Mouse (Mus musculus): Measurements from ENCODE around the gene Sycp2. TPM values are rescaled to one million over a fixed set of nuclear protein-coding genes. Genes with fewer than 3 reads are reported as not detected.

Sycp2 gene
- not detected in 2 replicates for polyA plus RNA-seq (2012)

DNA sequence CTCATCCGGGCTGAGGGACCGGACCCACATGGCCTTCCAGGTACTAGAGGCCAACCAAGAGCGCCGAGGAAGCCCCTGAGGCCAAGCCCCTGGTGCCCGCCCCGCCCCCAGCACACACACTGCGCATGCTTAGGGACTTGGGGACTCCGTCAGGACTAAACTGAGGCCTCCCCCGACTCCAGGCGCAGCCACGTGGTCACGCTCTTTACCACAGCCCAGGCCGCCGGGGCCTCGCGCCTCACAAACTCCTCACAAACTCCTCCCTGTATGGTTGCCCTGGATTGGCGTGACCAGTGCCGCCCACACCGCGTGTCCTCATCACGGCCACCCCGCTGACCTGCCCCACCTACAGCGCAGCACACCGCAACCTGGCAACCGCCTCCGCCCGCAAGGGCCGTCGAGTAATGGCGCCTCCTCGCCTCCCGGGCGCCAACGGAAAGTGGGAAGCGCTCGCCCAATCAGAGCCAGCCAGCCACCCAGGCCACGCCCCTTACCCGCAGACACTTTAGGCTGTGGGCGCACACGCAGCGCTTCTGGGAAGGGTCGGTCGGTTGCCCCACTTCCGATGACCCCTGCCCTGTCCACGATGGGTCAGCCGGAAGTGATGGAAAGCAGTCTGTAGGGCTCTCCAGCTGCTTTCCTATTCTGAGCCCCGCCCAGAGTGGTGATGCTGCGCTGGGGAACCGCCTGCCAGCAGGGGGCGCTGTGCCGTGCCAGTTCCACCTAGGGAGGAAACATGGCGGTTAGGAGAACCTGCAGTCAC is at the start of gene Sycp2:
Sycp2 (minus strand) TSS at position 633 of the 763 bp plus-strand sequence.
- TF ChIP-seq GATA1 (IDR thresholded peaks at IDR 0.05; ENCODE audit: low read length): no peak

DNA sequence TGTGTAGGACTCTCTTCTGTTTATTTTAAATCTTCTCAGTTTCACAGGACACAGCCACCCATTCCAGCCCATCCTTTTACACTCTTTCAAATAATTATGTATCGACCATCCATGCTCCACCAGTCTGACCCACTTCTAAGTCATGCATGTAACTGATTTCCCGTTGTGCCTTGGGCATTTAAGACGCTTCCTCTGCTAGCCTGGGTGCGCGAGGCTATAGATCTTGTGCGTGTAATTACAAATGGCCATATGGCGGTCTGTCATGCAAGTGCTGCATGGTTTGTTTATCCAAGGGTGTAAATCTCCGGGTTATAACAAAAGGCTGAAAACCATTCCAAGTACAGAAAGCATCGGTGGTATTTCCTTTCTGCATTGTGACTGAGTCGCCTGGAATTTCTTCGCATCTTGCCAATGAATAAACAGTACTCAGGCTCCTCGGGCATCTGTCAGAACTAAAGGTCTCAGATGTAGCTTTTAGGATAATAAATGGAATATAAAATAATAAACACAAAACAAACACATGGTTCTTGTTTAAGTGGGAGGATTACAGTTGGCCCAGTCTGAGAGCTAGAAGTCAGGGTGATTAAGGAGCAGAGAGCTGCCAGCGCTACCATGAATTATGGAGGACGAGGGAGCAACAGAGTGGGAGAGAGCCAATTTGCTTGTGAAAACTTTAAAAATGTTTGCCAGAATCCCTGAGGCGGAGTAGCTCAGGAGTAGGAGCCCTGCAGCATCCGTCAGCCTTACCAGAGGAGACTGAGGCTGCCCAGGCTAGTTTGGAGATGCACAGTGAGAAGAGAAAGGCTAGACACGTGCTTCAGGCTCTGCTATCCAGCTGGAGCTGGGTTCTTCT is 47.4 kb upstream of the Sycp2 start:
- no peak for TF ChIP-seq GATA1 (IDR thresholded peaks at IDR 0.05; ENCODE audit: low read length)

DNA sequence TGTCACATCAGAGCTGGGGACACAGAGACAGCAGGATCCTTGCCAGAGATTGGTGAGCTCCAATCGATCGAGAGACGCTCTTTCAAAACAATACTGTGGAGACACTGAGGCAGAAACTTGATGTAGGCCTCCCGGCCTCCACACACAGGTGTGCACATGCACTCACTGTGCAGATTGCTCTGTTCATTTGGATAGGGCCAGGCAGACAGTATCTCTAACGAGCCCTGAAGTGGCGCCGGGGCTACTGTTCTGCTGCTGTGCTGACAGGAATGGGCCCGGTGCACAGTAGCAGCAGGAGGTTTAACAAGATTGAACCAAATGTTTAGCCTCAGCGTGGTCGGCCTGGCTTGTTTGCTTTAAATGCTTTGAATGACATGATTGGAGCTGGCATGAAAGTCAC is 43.5 kb upstream of the Sycp2 start:
- TF ChIP-seq GATA1 (IDR thresholded peaks at IDR 0.05; ENCODE audit: low read length): no peak

DNA sequence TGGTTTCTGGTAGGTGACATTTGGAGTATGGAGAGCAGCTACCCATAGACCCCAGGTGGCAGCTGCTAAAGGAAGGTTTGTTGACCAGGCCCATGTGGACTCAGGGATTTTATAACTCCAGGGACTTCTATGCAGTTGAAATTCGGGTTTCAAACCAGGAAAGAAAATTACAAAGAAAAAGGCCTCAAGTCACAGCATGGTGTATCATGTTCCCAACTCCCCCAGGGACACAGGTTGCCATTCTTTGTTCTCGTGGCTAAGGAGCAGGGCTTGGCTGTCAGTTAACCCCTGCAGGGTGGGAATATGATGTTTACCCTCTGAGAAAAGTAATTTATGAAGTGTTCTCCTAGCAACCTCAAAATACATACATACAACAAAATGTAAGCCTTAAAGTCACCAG is 42.8 kb upstream of the Sycp2 start:
- no peak for TF ChIP-seq GATA1 (IDR thresholded peaks at IDR 0.05; ENCODE audit: low read length)

DNA sequence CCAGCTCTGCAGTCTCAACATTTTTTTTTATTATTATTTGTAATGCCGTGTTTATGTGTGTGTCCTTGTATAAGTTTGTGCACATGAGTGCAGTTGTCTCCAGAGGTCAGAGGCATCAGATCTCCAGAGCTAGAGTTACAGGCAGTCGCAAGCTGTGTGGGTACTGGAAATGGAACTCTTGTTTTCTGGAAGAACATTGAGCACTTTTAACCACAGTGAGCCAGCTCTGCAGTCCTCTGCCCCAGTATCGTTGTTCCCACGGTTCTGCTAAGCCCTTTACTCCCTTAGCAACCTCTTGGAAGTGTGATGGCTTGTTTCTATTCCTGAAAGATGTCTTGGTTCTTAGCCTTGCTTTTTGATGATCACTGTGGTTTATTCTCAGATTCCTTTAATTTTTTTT is 41.9 kb upstream of the Sycp2 start:
- TF ChIP-seq GATA1 (IDR thresholded peaks at IDR 0.05; ENCODE audit: low read length): no peak

DNA sequence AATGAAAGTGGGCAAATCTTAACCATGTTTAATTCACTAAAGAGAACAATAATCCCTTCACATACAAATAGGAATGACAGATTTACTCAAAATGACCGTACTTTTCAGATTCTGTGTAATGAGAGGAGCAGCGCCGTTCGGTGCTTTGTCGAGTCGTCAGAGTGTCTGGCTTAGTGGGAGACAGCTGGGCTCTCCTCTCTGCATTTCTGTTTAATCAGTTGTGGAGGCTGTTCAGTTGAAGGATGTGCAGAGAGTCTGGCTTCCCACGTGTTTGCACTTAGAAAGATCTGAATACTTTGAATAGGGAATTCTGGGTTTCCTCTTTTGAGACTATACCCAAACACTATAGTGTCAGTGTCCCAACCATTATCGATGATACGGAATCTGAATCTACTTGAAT is 29.8 kb upstream of the Sycp2 start:
- TF ChIP-seq GATA1 (IDR thresholded peaks at IDR 0.05; ENCODE audit: low read length): no peak

DNA sequence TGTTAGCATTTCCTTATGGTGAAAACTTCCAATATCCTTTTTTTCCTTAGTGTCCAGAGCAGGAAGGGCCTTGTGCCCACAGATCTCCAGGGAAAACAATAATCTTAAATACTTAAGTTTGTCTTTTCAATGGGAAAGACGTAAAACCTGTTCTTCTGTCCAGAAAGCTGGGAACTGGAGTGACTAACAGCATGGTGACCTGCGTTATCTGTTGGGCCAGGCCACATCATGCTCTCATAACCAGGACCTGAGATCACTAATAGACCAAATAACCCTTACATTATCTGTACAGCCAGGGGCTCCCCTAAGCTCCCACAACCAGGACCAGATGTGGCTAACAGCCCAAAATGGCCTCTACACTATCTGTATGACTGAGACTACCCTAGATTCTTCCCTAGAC is 26.4 kb upstream of the Sycp2 start:
- TF ChIP-seq GATA1 (IDR thresholded peaks at IDR 0.05; ENCODE audit: low read length): no peak

DNA sequence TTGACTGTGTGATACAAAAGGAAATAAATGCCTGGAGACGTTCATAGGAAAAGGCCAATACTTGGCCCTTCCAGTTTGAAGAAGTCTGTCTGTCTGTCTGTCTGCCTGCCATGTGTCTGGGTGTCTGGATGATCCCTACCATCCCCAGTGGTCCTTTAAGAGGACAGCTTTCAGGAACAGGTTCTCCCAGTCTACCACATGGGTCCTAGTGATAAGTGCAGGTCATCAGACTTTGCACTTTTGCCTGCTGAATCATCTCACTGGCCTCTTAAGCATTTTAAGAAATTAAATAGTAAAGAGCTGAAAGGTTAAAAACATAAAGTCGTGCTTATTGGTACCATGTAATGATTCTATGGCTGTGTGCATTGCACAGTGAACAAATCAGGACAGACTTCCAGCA is 26.0 kb upstream of the Sycp2 start:
- no peak for TF ChIP-seq GATA1 (IDR thresholded peaks at IDR 0.05; ENCODE audit: low read length)

DNA sequence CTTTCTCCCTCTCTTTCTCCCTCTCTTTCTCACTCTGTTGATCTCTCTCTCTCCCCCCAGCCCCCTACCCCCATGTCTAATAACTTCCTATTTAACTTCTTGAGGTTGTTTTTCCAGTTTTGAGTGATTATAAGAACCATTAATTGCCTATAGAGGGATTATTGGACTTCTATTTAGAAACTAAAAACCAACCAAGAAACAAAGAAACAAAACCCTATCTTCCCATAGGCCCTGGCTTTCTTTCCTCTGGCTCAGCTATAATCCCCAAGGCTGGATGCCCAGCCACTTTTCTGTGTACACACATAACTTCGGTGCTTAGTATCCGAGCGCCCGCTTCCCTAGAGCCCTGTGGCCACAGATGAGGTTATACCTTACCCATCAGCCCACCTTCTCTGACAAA is 22.7 kb upstream of the Sycp2 start, which contains the start of gene Cdh26:
Cdh26 (plus strand) TSS at position 301 of the 400 bp plus-strand sequence.
- no peak for TF ChIP-seq GATA1 (IDR thresholded peaks at IDR 0.05; ENCODE audit: low read length)

DNA sequence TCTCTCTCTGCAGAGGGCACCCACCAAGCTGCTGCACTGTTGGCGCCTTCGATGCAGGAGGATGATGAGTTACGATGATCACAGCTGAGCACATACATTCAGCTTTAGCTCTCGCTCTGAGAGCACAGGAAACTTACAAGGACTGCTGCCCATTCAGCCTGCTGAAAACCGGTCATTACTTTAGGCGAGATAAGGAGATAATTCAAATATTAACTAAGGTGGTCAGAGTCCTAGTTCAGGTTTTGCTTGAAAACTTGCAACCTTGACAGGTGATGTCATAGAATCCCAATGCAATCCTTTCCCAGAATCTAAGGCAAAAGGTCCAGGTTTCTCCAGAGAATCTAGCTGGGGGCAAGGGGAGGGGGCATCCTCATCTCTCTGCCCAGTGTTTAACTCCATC is 21.9 kb upstream of the Sycp2 start:
- no peak for TF ChIP-seq GATA1 (IDR thresholded peaks at IDR 0.05; ENCODE audit: low read length)

DNA sequence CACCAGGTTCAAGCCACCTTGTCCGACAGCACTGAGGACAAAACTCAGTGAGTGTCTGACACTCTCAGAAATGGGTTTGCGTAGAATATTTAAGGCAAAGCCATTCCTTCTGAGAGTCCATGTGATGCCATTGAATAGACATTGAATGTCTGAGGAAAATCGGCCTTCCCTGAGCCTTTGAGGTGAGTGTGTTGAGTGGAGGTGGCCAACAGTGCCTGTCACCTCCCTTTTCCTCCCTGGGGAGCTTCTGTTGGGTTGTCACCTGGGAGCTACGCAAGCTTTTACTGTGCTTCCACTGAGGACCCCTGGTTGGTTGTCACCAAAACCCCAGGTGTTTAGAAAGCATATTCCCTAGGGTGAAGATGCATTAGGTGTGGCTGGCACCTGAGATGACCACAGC is 21.2 kb upstream of the Sycp2 start:
- TF ChIP-seq GATA1 (IDR thresholded peaks at IDR 0.05; ENCODE audit: low read length): no peak

DNA sequence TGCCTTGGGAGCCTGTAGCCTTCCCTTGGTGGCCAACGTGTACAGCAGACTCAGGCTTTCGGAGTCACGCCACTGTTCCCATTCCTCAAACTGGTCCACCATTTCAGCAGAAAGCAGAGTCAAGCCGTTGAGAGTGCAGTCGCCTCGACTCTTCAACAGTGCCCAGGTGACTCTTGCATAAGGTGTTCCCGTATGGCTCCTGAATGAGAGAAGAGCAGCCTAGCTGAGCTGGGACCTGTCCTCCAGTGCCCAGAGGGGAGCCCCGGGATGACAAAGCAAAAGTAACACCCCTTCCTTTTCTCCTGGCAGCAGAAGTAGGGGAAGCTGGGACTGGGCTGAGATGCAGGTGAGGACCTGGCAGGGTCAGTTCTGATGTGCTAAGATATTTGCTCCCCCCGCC is 20.7 kb upstream of the Sycp2 start:
- no peak for TF ChIP-seq GATA1 (IDR thresholded peaks at IDR 0.05; ENCODE audit: low read length)

DNA sequence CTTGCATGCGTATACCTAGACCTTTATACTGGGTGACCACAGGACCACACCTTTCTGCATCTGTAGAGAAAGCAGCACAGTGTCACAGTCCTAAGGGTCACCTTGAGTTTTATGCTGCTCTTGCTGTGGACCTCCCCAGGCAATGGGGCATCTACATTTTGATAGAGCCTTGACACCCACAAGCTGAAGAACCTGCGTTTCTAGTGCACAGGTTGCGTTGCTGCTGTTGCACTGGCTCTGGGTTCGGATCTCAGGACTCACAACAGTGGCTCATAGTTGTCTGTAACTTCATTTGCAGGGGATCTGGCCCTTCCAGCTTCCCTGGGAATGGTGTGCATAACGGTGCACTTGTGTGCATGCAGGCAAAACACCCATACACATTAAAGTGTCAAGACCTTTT is 19.7 kb upstream of the Sycp2 start:
- no peak for TF ChIP-seq GATA1 (IDR thresholded peaks at IDR 0.05; ENCODE audit: low read length)

DNA sequence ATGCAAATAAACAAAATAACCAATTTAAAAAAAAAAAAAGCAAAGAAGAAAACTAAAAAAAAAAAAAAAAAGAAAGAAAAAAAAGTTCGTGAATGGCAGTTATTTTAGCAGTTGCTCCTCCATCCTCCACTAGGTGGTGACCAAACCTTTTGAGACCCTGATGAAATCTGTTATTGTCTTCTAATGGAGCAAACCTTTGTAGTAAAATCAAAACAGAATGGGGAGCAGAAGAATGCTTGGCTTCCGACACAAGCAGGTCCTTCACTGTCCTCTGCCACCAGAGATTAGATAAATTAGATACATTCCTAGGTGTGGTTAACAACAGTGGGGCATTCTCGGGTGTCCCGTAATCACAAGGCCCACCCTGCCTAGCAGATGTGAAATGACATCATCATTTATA is 18.7 kb upstream of the Sycp2 start:
- TF ChIP-seq GATA1 (IDR thresholded peaks at IDR 0.05; ENCODE audit: low read length): no peak

DNA sequence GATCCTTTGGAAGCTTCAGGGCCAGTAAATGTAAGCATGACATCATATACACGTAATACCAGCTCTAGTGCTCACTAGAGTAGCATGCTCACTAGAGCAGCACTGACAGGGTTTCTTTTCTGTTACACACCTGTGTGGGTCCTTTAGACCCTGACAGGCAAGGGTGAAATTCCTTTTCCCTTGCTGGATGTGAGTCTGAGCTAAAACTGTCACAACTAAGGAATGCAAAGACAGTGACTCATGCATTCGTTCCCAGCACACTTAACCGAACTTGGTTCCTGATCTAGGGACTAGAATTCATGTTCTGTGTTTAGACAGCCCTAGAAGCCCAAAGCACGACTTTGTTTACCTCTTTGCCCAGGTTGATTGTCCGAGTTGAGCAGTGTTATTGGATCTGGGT is 15.7 kb upstream of the Sycp2 start:
- no peak for TF ChIP-seq GATA1 (IDR thresholded peaks at IDR 0.05; ENCODE audit: low read length)

DNA sequence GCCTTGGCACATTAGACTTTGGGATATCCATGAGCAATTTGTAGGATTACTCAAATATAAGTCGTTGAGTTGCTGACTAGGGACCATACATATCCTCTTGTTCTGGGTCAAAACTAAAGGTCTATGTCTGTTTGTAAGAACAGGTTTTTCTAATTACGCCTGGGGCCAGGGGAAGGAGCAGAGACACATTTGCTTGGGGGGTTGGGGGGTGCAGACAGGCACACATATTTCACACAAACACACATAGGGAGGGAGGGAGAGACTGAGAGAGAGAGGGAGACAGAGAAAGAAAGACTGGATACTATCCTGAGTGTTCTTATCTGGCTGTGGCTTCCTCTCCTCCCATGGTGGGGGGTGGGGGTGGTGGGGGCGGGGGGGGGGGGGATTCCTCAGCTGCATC is 14.7 kb upstream of the Sycp2 start:
- TF ChIP-seq GATA1 (IDR thresholded peaks at IDR 0.05; ENCODE audit: low read length): no peak

DNA sequence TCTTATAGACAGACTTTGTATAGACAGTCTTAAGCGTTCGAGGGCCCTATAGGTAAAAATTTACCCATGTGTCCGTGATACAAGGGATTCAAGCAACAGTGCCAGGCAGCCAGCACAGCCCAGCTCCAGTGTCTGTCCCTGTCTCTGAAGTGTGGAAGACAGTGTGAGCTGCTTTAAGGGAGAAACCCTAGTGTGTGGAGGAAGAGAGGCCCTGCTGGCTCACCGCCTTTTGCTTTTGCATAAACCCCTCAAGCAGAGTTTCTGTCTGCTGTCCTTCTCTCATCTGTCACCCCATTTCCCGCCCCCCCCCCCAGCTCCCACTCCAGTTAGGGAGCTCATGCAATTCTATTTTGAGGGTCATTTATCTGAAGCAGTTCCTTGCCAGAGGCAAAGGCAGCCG is 14.1 kb upstream of the Sycp2 start:
- TF ChIP-seq GATA1 (IDR thresholded peaks at IDR 0.05; ENCODE audit: low read length): no peak
